Mouse (Mus musculus): ENCODE measurements around the gene Krtap5-1.
"Not testable (repeated sequence)": the region's sequence is repeated elsewhere in the genome, so short reads cannot be mapped to it uniquely, and the experiment has no call there.

Gene Krtap5-1

DNA sequence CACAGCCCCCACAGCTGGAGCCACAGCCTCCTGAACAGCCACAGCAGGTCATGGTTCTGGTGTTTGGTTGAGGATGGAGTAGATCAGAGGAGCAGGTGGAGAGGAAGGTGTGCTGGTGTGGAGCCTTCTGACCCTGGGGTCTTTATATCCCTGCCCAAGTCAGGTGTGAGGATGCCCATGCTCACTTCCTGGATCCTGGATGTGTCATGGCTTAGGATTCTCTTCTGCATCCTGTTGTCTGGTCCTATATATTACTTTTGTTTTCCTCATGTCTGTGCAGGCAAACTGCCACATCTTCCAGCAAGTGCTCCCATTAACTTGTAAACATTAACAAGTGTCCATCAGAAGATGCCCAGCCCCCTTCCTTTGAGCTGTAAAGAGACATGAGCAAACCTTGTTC is at the start of gene Krtap5-1:
Gene Krtap5-1 (minus strand): TSS at position 101 of the 400 bp plus-strand sequence.
- DNase-seq (ENCODE audit: low spot score in 2 of 2) = not testable (repeated sequence)

DNA sequence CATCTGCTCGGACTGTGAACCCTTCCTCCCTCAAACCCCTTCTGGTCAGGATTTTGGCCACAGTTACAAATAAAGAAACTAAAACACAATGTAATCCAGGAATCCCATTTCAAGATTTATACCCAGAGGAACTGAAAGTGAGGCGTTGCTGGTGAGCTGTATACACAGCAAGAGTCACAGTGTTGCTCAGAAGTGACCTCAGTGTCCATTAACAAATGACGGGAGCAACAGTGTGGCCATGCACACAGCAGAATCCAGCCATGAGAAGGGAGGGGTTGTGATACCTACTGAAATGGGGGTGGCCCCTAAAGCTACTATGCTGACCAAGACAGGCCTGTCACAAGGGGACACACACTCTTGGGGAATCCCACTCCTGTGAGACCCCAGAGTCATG is 45.3 kb upstream of the Krtap5-1 start:
- DNase-seq (ENCODE audit: low spot score in 2 of 2) = no peak

DNA sequence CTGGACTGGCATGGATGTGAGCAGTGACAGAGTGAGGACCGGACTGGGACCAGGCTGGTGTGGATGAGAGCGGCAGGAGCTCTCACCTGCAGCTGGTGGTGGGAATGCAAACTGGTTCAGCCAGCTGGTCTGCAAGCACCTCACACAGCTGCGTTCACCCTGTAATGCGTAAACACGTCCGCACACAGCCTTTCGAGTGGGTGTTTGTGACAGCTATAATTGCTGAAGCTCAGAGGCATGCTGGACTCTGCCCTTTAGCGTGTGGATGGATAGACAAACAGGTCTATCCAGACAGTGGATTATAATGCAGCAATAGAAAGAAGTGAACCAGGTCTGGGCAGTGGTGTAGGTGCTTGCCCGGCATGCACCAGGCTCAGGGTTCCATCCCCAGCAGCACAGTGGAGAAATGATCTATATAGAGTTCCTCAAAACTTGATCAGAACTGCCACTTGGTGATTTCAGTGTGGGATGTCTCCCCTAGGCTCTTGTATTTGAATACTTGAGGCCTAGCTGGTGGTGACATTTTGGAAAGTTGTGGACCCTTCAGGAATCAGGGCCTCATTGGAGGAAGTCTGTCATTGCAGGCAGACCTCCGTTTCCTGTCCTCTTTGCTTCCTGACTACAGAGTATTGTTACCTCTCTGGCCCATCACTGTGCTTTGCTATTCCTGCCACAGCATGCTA is 44.8 kb upstream of the Krtap5-1 start:
- DNase-seq (ENCODE audit: low spot score in 2 of 2) = no peak

DNA sequence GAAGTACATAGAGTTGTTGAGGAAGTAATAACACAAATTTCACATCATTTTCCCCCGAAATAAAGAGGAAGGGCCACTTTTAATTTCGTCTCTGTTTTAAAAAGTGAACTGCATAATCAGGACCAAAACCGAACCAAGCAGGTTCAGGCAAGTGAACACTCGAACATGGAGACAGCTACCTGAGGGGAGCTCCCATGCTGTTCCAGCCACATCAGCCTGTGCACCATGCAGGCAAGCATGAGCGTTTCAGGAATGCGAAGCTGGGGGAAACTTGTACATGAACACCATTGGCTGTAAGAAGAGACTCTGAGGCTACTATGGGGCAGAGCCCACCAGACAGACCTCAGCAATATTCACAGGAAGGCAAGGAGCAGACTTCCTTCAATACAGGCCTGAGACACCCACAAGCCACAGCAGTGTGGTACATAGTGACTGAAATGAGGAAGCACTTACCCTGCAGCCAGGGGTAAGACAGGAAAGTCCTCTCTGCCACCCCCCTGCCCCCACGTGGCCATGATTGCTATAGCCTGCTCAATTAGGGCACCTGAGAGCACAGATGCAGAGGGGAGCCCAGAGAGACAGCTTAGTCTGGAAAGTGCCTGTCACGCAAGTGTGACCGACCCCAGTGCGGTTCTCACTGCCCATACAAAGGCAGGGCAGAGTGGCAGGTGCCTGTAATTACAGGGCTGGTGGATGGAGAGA is 43.5 kb upstream of the Krtap5-1 start:
- no peak for DNase-seq (ENCODE audit: low spot score in 2 of 2)

DNA sequence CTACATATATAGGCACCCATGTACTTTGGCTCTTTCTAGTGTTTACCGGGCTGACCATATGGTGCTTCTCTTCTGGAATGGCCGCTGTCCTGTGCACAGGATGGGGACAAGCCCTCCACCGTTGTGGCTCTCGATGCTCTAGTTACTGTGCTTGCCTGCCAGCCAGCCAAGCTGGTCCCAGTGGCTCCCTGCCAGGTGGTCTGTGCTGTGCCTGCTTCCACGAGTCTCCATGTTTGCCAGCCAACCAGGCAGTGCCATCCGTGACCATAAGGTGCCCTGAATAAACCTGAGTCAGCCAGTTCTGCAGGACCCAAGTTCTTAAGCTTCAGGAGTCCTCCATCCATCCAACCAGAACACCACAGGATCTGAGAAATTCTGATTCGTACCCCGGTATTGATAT is 38.2 kb upstream of the Krtap5-1 start:
- no peak for DNase-seq (ENCODE audit: low spot score in 2 of 2)

DNA sequence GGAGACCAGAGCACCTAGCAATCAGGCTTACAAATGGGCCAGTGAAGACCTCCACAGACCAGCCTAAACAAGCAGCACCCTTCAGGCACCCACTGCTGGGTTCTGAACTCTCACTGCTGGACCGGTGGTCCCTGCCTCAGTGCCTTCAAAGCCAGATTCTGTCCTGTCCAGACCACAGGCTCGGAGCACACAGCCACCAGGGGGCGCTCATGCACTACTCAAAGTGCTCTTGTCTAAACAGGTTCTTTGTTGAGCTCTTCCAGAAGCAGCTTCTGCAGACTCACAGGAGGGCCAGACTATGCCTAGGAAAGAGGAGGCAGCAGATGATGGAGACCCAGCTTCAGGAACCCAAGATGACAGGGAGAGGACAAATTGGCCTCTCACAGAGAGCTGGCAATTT is 37.3 kb upstream of the Krtap5-1 start:
- peak; percentile 87 to 90 for DNase-seq (ENCODE audit: low spot score in 2 of 2)

DNA sequence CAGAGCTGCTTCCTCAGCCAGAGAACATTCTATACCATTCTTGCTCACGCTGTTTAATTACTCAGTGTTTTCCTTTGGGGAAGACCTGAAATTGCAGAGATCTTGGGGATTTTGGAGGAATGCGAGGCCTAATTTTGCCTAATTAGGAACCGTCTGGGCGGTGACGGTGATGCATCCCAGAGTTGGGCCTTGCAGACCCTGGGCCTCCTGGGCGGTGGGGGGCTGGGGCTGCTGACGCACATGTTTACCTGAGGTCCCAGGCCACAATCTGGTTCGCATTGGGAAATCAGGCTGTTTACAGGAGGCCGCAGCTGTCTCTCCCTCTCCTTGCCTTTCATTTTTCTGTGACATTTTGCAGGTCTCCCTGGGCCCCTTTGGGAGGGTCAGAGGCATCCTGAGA is 35.8 kb upstream of the Krtap5-1 start:
- DNase-seq (ENCODE audit: low spot score in 2 of 2) = not testable (repeated sequence)

DNA sequence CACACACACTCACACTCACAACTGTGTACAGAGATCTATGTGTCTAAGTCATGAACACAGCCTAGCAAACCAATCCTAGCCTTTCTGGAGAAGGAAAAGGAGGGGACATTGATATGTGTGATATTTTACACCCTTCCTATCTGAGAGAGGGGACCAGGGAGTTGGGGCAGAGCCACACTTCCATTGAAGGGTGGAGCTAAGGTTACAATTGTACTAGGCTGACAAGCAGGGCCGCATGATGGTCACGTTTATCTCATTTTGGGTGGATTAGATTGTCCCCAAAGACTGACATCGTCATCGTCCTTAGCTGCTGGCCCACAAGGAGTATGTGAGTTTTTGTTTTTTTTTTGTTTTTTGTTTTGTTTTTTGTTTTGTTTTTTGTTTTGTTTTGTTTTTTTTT is 34.4 kb upstream of the Krtap5-1 start:
- no peak for DNase-seq (ENCODE audit: low spot score in 2 of 2)

DNA sequence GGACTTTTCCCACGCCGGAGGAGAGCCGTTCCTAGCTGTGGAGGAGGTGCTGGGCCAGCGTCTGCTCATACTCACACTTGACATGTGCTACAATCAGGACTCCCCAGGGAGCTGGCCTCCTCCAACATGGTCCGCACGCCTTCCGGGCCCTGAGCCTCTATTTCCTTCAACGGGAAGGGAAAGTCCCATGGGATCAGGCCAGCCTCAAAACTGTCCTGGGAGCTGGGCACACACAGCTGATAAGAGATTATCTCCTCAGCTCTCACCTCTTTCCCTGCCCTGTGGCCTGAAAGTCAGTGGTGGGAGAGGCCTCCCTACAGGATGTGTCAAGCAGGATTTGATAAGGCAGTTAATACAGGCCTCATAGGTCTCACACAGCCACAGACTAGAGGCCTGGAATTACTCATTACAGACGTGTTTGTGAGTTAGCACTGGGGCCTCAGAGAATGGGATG is 33.4 kb upstream of the Krtap5-1 start:
- DNase-seq (ENCODE audit: low spot score in 2 of 2) = no peak

DNA sequence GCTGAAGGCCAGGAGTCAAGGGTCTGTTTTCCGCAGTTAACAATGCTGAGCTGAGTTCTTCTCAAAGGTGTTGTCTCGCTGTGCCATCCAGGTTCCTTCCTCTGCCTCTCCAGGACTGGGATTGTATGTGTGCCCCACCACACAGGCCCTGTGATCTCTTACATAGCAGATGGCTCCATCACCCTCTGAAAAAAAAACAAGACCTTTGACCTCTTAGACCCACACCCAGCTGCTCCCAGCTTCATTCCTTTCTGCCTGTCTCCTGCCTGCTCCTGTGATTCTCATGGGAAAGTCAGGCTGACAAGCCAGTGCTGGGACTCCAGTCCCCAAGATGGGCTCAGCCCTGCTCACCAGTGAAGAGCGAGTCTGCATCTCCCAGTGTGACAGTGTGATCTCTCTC is 31.6 kb upstream of the Krtap5-1 start:
- DNase-seq (ENCODE audit: low spot score in 2 of 2) = no peak

DNA sequence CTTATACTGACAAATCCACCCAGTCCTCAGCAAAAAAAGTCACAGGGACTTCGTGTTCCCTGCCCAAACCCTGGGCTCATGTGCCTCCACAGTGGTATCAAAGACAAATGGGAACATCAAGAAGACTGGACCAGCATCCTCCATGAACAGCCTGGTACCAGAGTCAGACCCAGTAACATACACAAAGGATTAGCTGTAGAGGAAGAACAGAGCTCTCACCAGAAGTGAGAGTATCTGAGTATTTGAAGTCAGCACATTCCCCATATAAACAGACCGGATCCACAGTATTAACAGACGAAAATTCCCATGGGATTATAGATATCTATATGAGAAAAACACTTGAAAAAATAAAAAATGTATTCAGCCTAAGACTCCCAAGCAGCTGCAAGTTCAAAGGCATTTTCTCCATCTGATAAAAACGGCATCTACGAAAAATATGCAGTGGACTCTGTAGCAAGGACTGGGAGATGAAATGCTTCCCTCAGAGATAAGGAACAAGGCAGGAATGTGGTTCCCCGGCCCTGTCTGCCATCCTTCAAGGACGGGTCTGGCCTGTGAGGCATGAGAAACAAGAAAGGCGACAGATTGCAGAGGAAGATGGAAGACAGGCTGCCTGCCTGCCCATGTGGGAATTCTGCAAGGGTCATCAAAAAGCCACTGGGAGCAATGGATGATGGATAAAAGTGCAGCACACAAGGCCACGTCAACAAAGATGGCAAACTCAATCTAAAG is 30.0 kb upstream of the Krtap5-1 start:
- no peak for DNase-seq (ENCODE audit: low spot score in 2 of 2)

DNA sequence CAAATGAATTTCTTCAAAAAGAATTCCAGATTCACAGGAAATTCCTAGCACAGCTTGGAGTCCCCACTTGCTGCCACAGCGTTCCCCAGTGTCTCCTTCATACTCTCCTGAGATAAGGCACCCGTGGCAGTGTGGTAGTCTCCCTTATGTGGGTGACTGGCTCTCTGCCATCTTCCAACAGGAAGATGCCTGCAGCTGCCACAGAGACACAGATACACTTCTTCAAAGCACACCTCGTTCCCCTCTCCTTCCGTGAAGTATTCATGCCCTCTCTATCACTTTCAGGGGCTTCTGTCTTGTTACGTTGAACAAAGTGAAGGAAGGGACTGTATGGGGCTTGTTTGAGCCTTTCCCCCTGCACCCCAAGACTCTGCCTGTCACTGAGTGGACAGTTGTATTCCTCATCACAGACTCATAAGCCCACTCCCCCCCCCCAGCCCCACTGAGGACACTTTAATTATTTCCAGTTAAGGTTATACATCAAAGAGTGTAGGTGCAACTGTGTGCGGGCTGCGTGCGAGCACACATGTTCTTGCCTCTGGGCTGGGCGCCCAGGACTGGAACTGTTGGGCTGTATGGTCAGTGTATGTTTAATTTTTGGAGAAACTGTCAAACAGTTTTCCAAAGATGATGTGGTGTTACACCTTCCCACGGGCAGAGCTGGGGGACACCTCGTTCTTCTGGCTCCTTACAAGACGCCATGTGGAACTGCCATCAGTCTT is 26.6 kb upstream of the Krtap5-1 start:
- DNase-seq (ENCODE audit: low spot score in 2 of 2) = peak in 1 of 2 experiments; percentile 11

DNA sequence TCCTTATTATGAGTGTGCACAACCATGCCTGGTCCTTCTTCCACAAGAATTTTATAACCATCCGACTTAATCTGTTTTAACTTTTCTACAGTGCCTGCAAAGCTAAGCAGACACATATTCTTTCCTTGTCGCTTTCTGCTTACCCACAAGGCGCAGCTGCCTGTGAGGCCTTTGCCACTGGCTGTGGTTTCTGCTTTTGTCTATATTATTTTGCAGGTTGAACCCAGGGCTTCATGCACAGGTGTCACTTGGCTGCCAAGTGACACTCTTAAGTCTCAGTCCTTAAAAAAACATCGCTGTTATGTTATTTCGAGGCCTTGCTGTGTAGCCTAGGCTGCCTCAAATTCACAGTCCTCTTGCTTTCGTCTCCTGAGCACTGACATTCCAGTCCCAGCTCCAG is 25.7 kb upstream of the Krtap5-1 start:
- no peak for DNase-seq (ENCODE audit: low spot score in 2 of 2)

DNA sequence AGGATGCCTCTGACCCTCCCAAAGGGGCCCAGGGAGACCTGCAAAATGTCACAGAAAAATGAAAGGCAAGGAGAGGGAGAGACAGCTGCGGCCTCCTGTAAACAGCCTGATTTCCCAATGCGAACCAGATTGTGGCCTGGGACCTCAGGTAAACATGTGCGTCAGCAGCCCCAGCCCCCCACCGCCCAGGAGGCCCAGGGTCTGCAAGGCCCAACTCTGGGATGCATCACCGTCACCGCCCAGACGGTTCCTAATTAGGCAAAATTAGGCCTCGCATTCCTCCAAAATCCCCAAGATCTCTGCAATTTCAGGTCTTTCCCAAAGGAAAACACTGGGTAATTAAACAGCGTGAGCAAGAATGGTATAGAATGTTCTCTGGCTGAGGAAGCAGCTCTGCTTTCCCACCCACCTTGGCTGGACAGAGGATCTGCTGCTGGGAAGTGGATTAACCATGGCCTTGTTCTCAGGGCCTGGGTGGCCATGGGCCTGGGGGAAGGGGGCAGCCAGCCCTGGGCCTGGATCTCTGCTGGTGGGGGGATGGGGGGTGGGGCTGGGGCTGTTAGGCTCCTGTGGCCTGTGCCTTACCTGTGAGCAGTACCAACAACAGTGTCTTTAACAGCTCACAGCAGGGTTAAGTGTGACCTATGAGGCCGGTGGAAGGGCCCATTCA is 24.9 kb upstream of the Krtap5-1 start:
- not testable (repeated sequence) for DNase-seq (ENCODE audit: low spot score in 2 of 2)

DNA sequence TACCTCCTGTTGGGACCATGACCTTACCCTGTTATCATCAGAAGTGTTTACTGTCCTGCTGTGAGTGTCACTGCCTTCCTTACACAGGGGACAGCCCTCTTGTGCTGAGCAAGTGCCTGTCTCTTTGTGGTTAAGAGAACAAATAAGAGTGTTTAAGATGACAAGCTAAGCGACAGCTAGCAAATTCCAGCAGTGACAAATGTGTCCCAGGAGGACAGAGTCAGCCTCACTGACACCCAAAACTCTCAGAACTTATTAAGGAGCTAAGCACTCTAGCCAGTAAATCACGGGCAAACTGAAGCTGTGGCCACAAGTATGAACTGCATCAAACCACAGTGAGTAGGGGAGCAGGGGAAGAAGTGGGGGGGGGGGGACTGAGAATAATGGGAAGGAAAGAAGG is 24.0 kb upstream of the Krtap5-1 start:
- no peak for DNase-seq (ENCODE audit: low spot score in 2 of 2)

DNA sequence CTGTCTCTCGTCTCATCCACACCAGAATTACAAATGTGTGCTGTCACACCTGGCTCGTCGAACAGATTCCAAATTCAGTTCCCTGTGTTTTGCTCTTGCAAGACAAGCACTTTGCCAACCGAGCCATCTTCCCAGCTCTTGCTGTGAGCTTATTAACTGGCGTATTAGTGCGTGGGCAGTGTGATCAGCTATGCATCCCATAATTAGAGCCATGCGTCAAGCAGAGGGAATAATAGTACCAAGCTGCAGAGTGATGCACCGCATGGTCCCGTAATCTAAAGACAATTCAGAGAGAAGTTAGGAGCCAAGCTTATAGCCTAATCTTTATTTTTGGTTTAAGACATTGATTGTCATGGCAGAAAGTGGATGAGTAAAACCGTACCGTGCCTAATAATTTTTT is 22.2 kb upstream of the Krtap5-1 start:
- no peak for DNase-seq (ENCODE audit: low spot score in 2 of 2)

DNA sequence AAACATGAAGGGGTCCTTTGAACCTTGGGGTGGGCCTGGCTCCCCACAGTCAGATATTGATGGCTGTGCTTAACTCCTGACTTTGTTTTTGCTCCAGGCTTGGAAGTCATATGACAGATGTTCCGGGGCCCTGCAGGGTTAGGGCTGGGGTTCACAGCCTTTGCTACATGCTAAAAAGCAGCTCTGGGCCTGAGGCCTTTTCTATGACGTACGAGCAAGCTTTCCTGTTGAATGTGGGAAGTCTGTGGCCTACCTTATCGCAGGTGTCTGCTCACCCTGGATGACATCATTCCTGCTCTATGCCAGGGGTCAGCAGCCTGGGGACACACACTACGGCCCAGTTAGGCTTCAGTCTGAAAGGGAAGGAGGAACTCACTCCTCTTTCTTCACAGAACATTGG is 20.3 kb upstream of the Krtap5-1 start:
- no peak for DNase-seq (ENCODE audit: low spot score in 2 of 2)

DNA sequence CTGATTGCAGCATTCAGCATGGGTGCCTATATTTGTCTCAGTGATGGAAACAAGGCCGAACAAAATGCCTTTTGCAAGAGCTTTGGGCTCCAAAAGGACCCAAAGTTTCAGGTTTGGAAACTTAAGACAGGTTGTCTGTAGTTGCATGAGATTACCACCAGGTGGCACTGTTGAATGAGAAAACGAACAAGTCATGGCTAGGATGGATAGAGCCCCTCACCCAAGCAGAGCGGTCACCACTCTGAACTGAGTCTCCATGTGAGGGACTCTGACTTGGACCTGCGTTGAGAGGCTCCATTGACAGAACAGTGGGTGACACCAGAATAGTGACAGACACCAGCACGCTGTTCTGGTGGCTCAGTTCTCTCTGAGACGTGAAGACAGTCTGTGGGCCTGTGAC is 19.6 kb upstream of the Krtap5-1 start:
- peak; percentile 19 to 51 for DNase-seq (ENCODE audit: low spot score in 2 of 2)

DNA sequence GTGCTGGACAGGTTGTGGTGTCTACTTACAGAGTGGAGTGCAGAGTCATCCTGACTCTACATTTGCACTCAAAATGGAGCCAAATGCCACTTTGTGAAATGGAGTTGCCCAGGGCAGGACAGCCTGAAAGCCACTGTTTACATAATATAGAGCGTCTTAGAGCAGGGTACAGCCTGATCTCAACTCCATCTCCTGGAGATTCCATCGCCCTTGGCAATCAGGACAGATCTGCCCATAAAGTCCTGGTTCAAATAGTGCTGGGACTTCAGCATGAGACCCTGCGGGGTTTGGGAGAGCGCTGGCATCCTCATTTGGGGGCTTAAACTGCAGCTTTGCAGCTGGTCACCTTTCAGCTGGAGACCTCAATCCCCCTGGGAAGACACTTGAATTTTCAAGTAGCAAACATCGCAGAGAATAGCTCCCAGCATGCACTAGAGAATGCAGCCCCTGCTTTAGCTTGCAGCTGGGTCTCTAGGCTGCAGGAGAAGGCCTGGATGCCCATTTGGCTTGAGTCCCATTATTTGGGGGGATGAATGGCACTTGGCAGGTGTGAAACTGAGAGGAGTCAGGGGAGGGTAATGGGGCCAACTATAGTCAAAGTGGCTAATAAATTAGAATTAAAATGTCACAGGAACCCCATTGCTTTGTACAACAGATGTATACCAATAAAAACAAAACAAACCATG is 17.8 kb upstream of the Krtap5-1 start:
- no peak for DNase-seq (ENCODE audit: low spot score in 2 of 2)

DNA sequence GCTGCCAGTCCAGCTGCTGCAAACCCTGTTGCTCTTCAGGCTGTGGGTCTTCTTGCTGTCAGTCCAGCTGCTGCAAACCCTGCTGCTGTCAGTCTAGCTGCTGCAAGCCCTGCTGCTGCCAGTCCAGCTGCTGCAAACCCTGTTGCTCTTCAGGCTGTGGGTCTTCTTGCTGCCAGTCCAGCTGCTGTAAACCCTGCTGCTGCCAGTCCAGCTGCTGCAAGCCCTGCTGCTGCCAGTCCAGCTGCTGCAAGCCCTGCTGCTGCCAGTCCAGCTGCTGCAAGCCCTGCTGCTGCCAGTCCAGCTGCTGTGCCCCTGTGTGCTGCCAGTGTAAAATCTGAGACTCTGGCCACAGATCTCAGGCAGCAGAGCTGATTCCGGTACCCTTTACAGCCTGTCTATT is 7.0 kb upstream of the Krtap5-1 start:
- DNase-seq (ENCODE audit: low spot score in 2 of 2) = not testable (repeated sequence)

DNA sequence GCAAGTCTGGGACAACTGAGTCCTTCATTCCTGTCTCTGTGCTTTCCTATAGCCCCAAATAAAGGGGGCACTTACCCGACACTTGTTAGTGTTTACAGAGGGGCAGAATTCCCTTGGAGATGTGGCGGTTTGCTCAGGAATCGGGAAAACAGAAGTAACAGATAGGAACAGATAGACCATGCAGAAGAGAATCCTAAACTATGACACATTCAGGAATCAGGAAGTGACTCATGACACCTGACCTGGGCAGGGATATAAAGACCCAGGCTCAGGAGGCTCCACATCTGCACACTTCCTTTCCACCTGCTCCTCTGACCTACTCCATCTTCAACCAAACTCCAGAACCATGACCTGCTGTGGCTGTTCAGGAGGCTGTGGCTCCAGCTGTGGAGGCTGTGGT is 6.3 kb upstream of the Krtap5-1 start, which contains the start of gene Krtap5-4:
Gene Krtap5-4 (plus strand): TSS at position 301 of the 400 bp plus-strand sequence.
- DNase-seq (ENCODE audit: low spot score in 2 of 2) = no peak

Data from frontal cortex, postnatal 36 days (tissue).